Mouse (Mus musculus): Measurements from ENCODE around the gene Fam240b.

Gene Fam240b

DNA sequence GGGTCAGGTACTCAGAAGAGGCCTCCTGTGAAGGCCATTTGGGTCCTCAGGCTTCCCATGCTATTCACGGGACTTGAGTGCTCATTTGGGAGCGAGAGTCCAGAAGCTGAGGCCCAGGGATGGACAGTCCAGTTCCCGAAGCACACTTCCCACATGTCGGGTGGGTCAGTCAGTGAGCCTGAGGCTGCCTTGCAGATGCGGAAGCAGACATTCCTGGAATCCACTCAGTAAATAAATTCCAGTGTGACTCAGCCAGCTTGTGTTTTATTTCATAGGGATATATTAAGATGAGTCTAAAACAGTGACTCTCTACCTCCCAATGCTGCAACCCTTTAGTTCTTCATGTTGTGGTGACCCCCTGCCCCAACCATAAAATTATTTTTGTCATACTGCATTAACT, 58.1 kb downstream of the Fam240b start:
- DNase-seq = no peak

DNA sequence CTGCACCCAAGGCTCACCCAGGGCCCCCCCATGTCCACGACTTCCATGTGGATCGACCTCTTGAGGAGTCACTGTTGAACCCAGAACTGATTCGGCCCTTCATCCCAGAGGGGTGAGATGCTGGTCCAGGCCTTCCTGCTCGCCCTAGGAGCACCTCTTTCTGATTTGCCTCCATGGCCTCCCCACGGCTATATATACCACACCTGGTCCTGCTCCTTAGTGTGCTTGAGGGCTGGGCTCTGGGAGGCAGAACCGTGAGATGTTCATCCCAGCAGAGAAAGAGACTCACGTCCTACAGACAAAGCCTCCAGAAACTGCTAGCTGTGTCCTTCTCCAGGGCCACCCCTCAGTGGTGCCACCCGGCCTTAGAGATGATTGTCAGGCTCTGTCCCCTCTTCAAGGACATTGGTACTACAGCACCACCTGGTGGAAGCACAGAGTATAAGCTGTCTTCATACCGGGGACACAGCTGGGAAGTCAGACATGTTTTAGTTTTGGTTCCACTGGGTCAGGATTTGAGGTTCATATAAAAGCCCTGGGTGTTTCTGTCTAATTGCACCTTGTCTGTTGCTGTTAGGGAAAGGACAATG, 58.6 kb downstream of the Fam240b start:
- peak; percentile 78 for DNase-seq

DNA sequence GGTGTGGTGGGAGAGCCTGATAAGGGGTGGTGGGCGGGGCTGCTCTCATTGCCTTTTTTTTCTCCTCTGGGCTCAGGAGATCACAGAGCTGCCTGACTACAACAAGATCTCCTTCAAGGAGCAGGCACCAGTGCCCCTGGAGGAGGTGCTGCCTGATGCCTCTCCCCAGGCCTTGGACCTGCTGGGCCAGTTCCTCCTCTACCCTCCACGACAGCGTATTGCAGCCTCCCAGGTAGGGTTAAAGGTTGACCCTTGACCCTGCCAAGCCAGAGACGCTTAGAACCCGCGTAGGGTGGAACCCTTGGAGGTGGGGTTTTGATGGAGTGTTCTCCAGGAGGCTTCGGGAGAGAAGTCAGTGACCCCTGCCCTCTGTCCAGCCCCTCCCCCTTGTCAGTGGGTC, 59.8 kb downstream of the Fam240b start:
- DNase-seq = no peak

DNA sequence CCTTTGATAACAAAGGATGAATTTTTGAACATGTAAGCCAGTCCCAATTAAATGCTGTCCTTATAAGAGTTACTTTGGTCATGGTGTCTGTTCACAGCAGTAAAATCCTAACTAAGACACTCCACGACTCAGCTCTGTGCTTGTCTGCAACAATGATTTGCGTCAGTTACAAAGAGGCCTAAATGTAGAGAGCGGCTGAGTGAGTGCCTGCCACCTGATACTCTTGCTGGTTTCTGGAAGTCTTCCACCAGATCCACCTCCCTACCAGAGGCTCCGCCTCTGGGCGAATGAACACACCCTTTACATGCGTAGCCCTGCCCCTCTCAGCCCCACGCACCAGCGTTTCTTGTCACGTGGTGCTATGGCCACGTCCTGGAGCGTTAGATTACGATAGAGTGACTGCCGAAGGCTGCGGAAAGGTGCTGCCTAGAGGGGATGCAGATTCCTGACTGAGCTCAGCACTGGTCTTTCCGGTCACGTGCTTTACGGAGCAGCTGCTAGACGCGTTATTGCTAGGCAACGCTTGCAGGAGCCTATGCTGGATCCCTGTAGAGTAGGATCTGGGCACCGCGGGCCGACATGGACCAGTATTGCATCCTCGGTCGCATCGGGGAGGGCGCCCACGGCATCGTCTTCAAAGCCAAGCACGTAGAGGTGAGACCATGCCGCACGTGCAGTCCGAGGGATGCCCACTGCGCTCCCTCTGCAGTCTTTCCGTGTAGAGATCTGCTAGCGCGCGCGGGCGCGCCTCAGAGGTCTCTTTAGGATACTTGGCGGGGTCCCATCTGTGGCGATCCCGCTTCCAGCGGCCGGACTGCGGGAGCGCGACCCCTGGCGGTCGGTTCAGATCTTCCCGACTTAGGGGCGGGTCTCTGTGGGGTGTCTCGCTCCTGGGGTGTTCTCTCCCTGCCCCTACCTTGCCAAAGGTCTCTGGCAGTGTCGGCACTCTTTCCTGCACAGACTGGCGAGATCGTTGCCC, 65.3 kb downstream of the Fam240b start, which contains the start of gene Cdk20:
Gene Cdk20 (plus strand): TSS at position 298 of the 979 bp plus-strand sequence.
- DNase-seq = peak; percentile 94
